Mouse (Mus musculus) megakaryocyte, embryonic 14.5 days (primary cell): ENCODE measurements around the gene Mmadhc. TPM values are rescaled to one million over a fixed set of nuclear protein-coding genes. Genes with fewer than 3 reads are reported as not detected.
A peak's percentile ranks its signal among the peaks of the same experiment; 100 is the strongest.

Experiments
- H3K27me3 ChIP-seq: replicated peaks from 2 replicates; pipeline ENCODE3; 2012; ENCODE audit warnings: inconsistent platforms
- H3K36me3 ChIP-seq: replicated peaks from 2 replicates; pipeline ENCODE3; 2012; ENCODE audit warnings: low read length, inconsistent platforms, mixed read lengths
- H3K4me1 ChIP-seq: 2 replicates; pipeline ENCODE4 v1.6.1; 2012; ENCODE audit warnings: inconsistent platforms
- H3K4me3 ChIP-seq: replicated peaks from 2 replicates; pipeline ENCODE3; 2012; ENCODE audit warnings: moderate library complexity, mild to moderate bottlenecking, inconsistent platforms
- H3K9me3 ChIP-seq: 2 replicates; pipeline ENCODE4 v1.6.1; 2012; ENCODE audit warnings: inconsistent platforms
- FLI1 ChIP-seq: IDR thresholded peaks from 2 replicates; pipeline ENCODE4 v1.6.1; 2012; ENCODE audit warnings: low read length, inconsistent platforms, mixed read lengths
- GATA1 ChIP-seq: IDR thresholded peaks from 3 replicates; pipeline ENCODE4 v1.6.1; 2012; ENCODE audit warnings: mixed read lengths, low read length, inconsistent platforms, borderline replicate concordance
- polyA plus RNA-seq: library from polyadenylated mRNA; stranded (reverse); fragments of >175 nt; gene quantifications from 2 replicates; pipeline ENCODE4 v1.2.3, GENCODE M21; 2012; ENCODE audit warnings: low replicate concordance; ENCODE audit not compliant: insufficient read depth

Gene Mmadhc
- 43.9 and 50.1 TPM in 2 replicates for polyA plus RNA-seq

DNA sequence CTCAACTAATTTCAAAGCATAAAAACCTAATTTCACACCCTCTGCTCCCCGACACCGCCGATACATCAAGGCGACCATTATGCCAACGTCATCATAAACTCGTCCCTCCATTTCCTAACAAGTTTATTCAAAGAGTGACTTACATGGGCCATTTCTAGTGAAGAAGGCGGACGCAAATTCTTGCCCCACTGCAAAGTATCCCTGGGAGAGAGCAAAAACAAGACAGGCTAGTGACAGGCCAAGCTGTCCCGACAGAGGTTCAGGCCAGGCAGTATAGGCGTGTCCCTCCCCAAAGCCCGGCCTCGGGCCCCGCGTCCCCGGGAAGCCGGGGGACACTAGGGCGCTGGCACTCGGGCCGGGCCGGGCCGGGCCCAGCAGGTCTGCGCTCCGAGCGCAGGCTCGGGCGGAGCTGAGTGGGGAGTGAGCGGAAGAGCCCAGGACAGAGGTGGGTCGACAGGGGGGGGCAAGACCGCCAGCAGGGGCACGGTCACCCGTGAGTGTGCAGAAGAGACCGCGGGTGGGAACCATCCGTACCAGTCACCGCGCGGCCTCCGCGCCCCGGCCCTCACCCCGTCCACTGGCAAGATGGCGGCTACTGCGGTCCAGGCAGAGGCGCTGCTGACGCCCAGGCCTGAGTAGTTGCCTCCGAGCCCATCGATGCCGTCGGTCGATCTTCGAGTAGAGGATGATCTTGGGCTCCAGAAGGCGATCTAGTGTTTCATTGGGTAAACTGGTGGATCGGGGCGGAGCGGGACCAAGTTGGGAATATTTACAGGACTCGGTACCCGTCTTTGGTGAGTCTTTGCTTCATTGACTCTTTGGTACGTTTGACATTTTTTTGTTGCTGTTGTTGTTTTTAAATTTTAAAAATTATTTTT lies at the start of gene Mmadhc:
Gene Mmadhc (minus strand): TSS at position 693 of the 878 bp plus-strand sequence.
- Histone ChIP-seq H3K4me1 (peaks cover 41% of the 10 kb centered on the region), H3K9me3 (no peaks in the 10 kb centered on the region), H3K4me3 (peak within 1 kb of the TSS; percentile 94), H3K27me3 (no peaks in the 10 kb centered on the region), H3K36me3 (peaks cover 15% of the 10 kb centered on the region)
- TF ChIP-seq GATA1 (no peak), FLI1 (no peak)

- no peaks in the 10 kb centered on the region for H3K9me3 ChIP-seq
- H3K4me3 ChIP-seq: no peak overlapping the region
- no peaks in the 10 kb centered on the region for H3K4me1 ChIP-seq
- H3K27me3 ChIP-seq: no peaks in the 10 kb centered on the region
- TF ChIP-seq GATA1 (no peak), FLI1 (no peak)
- no peaks in the 10 kb centered on the region for H3K36me3 ChIP-seq
These were observed 47.0 kb upstream of the Mmadhc start for GRCm38 (mm10) chr2:50343598-50343997.

GRCm38 (mm10) chr2:50339061-50339460 lies 42.5 kb upstream of the Mmadhc start:
- no peaks in the 10 kb centered on the region for H3K27me3 ChIP-seq
- H3K4me3 ChIP-seq: no peak overlapping the region
- no peaks in the 10 kb centered on the region for H3K4me1 ChIP-seq
- H3K9me3 ChIP-seq: peaks cover 3% of the 10 kb centered on the region; the same call in 1 of the 2 replicates
- no peaks in the 10 kb centered on the region for H3K36me3 ChIP-seq
- TF ChIP-seq FLI1 (no peak), GATA1 (no peak)

GRCm38 (mm10) chr2:50337596-50337995 lies 41.0 kb upstream of the Mmadhc start:
- H3K4me1 ChIP-seq: no peaks in the 10 kb centered on the region
- H3K9me3 ChIP-seq: peaks cover 3% of the 10 kb centered on the region; the same call in 1 of the 2 replicates
- no peak for TF ChIP-seq GATA1
- TF ChIP-seq FLI1: no peak
- H3K36me3 ChIP-seq: no peaks in the 10 kb centered on the region
- no peak overlapping the region for H3K4me3 ChIP-seq
- H3K27me3 ChIP-seq: no peaks in the 10 kb centered on the region

- no peak overlapping the region for H3K4me3 ChIP-seq
- no peak for TF ChIP-seq FLI1
- TF ChIP-seq GATA1: no peak
- H3K9me3 ChIP-seq: peaks cover 3% of the 10 kb centered on the region; the same call in 1 of the 2 replicates
These were observed 35.2 kb upstream of the Mmadhc start for GRCm38 (mm10) chr2:50331716-50332270.

DNA sequence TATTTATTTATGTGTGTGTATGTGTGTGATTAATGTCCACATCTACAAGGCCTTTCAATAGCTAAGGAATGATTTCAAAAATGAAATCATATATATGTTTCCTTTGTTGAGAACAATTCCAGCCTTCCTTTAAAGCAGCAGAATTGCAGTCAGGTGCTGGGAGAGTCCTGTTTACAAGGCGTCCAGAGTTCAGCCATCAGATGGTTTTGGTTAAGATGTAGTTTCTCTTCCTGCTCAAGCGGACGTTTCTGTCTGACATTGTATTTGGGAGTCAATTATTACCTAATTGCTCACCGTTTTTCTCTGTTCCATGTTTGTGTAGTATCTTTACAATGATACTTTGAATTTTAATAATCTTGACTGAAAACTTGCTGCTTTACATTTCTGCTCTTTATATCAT lies 31.6 kb upstream of the Mmadhc start:
- TF ChIP-seq GATA1 (no peak), FLI1 (no peak)
- H3K36me3 ChIP-seq: no peaks in the 10 kb centered on the region

More at GRCm38 (mm10) chr2:50331716-50332270, 35.2 kb upstream of the Mmadhc start:
- Histone ChIP-seq H3K4me1 (no peaks in the 10 kb centered on the region), H3K36me3 (no peaks in the 10 kb centered on the region), H3K27me3 (no peaks in the 10 kb centered on the region)

DNA sequence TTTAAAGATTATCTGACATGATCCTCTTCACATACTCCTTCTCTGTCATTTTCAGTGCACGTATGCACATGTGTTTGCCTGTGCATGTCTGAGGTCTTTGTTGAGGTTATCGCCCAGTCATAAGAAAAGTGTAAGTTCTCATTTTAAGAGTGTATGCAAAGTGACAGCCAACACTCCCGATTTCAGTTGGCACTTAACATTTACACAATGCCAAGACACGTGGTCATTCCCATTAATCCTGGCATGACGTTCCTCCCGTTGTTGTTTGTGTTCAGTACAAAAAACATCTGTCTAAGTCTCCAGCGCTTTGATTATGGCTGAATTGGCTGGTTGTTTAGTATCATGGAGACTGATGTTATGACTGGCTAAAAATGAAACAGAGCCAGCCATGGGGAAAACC lies 28.2 kb upstream of the Mmadhc start:
- Histone ChIP-seq H3K4me3 (no peak overlapping the region), H3K27me3 (no peaks in the 10 kb centered on the region), H3K9me3 (no peaks in the 10 kb centered on the region), H3K4me1 (no peaks in the 10 kb centered on the region), H3K36me3 (no peaks in the 10 kb centered on the region)
- TF ChIP-seq GATA1: no peak
- TF ChIP-seq FLI1: no peak

More for the DNA sequence above, 31.6 kb upstream of the Mmadhc start:
- Histone ChIP-seq H3K4me1 (no peaks in the 10 kb centered on the region), H3K4me3 (no peak overlapping the region), H3K27me3 (no peaks in the 10 kb centered on the region), H3K9me3 (no peaks in the 10 kb centered on the region)

- no peaks in the 10 kb centered on the region for H3K27me3 ChIP-seq
- H3K36me3 ChIP-seq: no peaks in the 10 kb centered on the region
- H3K4me1 ChIP-seq: no peaks in the 10 kb centered on the region
- no peak overlapping the region for H3K4me3 ChIP-seq
- 0 out of 2 replicates have a peak, but pooled peaks cover 4% of the 10 kb centered on the region for H3K9me3 ChIP-seq
- TF ChIP-seq GATA1 (no peak), FLI1 (no peak)
These were observed 10.2 kb upstream of the Mmadhc start for GRCm38 (mm10) chr2:50306663-50307320.

DNA sequence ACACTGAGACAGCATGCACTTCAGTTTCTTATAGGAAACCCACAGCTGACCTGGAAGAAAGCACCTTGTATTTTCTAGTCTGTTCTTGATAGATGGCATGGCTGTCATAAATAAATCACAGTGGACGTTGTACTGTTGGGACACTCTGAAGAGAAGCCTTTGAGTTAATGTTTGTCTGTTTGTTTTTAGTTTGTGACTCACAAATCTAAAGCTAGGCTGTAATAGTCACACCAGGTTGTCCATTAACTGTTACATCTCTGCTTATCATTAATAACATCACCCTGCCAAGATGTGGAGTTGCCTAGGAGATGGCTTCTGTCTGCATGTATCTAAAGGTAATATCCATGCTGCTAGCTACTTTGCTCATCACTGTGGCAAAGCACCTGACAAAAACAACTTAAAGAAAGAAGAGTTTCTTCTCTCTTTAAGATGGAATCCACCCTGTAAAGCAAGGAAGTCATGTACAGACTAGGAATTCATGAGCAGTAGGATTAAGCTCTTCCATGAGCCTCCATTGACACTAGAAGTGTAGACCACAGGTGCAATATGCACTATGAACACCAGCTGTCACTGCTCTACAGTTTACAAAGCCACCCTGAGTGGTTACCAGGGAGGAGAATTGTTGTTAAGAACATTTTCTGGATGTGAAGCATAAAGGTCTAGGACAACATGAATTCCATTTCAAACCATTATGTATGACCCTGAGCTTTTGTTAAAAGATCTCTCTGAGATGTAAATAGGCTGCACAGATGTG lies 8.4 kb upstream of the Mmadhc start:
- no peaks in the 10 kb centered on the region for H3K36me3 ChIP-seq
- no peaks in the 10 kb centered on the region for H3K4me1 ChIP-seq
- no peaks in the 10 kb centered on the region for H3K27me3 ChIP-seq
- TF ChIP-seq GATA1 (no peak), FLI1 (no peak)
- H3K4me3 ChIP-seq: no peak overlapping the region
- H3K9me3 ChIP-seq: no peaks in the 10 kb centered on the region
